Mouse (Mus musculus) layer of hippocampus, adult 2 months (tissue): Measurements from ENCODE around the gene Sf3b1. TPM values are rescaled to one million over a fixed set of nuclear protein-coding genes. Genes with fewer than 3 reads are reported as not detected.
A peak's percentile ranks its signal among the peaks of the same experiment; 100 is the strongest.

Experiments
- DNase-seq, 2 experiments: peaks; one replicate each; pipeline ENCODE4 v3.0.0; 2022; ENCODE audit warnings: low spot score in 2 of 2
- H3K27ac ChIP-seq: fragments of 200-600 bp; 2 replicates; pipeline ENCODE4 v1.8.1; 2022
- H3K4me3 ChIP-seq: fragments of 200-600 bp; 2 replicates; pipeline ENCODE4 v1.8.1; 2022; ENCODE audit warnings: mild to moderate bottlenecking
- CTCF ChIP-seq: fragments of 200-600 bp; conservative IDR thresholded peaks from 2 replicates; pipeline ENCODE4 v1.8.1; 2022; ENCODE audit warnings: antibody characterized with exemption, mild to moderate bottlenecking, moderate library complexity
- total RNA-seq, 2 experiments: library from RNA; stranded (reverse); gene quantifications; 2 replicates each; pipeline ENCODE4 v1.2.3; 2021

Sf3b1 gene
- total RNA-seq, 2 experiments from 2014 or later: 170 to 175 TPM

DNA sequence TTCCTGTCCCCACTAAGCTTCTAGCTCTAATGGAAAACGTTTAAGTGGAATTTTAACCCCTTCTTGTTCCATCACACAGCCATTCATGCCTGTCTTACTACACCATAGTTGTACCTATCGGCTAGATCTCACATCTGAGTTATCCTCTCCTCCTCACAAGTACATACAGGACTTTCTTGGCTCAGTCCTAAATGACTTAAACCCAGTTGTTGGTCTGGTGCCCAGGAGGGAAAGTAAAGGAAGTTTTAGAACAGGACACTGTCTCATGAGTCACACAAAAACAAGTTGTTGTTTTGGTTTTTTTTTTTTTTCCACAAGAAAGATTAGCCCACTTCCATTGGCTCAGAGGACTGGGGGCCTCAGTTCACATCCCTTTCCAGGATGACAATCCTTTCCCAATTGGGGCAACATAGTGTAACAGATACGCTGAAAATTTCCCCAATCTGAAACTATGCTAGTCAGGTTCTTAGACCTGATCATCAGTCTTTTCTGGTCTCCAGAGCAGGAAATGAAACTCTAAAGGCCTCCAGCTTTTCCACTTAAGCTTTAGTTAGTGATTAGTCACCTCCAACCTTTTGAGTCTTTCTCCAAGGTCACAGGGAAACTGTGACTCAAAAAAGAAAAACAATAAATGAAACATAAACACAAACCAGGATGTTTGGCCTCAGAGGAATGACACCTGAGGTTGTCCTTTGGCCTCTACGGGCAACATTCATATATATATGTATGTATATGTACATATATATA lies 21.7 kb upstream of the Sf3b1 start:
- no peak overlapping the region for H3K4me3 ChIP-seq
- DNase-seq: no peak
- H3K27ac ChIP-seq: no peak overlapping the region
- TF ChIP-seq CTCF: no peak

DNA sequence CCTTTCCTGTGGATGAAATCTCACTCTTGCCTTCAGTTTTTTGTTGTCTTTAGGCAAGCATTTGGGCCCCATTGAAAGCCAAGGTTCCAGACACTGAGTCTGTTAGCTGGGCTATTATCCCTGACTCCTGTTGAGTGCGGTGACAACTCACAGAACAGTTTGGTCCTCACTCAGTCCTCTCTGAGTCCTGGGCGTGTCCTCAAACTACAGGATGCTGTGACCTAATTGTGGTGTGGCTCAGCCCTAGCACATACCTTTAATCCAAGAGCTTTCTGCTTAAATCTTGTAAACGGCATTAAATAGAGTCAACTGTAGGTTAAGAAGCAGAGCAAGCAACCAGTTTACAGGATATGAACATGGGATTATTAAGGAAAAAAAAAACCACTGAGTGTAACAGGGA lies 15.9 kb upstream of the Sf3b1 start:
- DNase-seq: no peak
- TF ChIP-seq CTCF: no peak

DNA sequence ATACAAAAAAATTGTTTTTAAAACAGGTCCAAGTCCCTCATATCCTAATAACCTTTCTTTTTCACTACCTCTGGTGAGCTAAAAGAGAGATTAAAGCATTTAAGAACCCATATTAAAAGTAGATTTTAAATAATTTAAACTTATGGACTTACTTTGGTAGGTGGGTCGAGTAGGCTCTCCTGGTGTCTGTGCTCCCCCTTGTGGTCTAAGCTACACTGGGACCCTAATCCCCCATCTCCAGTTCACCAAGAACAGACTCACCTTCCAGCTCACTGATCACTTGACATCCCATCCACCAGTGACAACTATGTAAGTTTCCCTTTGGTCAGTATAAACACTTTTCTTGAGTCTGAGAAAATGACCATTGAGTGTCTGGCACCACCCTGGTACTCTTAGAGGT lies 15.0 kb upstream of the Sf3b1 start:
- Histone ChIP-seq H3K27ac (no peak overlapping the region), H3K4me3 (no peak overlapping the region)
- DNase-seq: no peak
- TF ChIP-seq CTCF: peak; percentile 46

More for the DNA sequence above, 15.9 kb upstream of the Sf3b1 start:
- Histone ChIP-seq H3K4me3 (no peak overlapping the region), H3K27ac (no peak overlapping the region)

DNA sequence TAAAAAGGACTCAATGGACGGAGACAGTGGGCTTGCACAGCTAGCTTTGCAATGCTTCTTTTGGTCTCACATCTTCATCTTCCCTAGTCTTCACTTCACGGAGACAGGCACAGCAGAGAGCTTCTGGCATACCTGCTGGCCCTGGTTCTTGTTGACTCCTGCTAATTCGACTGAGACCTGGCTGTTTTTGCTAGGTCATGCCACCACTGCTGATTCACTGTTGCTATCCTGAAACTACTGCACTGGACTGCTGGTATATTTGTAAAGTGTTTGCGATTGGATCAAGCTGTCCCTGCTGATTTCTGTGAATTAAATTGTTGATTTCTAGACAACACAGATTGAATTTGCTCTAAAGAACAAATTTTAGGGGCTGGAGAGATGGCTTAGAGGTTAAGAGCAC lies 14.4 kb upstream of the Sf3b1 start:
- H3K27ac ChIP-seq: no peak overlapping the region
- TF ChIP-seq CTCF: no peak
- no peak for DNase-seq
- no peak overlapping the region for H3K4me3 ChIP-seq

DNA sequence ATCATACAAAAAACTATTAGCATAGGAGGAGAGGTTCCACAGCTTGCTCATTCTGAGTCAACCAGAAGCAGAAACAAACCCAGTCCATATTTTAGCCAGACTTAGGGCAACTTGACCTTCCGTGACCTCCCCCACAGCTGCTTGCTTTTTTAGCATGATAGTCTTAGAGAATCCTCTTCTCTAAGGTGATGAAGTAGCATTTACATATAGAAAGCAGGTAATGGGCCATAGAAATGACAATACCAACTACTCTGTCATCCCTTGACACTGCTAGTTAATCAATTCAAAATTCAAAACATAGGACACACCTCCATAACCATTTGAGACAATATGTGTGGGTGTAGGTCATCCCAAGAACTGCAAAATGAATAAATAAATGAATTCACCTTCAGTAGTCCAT lies 12.7 kb upstream of the Sf3b1 start:
- Histone ChIP-seq H3K4me3 (no peak overlapping the region), H3K27ac (no peak overlapping the region)
- no peak for DNase-seq
- TF ChIP-seq CTCF: no peak

GRCm38 (mm10) chr1:55031026-55031779 lies 3.9 kb upstream of the Sf3b1 start:
- no peak overlapping the region for H3K4me3 ChIP-seq
- no peak for TF ChIP-seq CTCF
- no peak overlapping the region for H3K27ac ChIP-seq
- no peak for DNase-seq

GRCm38 (mm10) chr1:55029446-55029845 lies 2.2 kb upstream of the Sf3b1 start:
- no peak overlapping the region for H3K4me3 ChIP-seq
- no peak for DNase-seq
- H3K27ac ChIP-seq: 0 out of 2 replicates have a peak overlapping the region, but pooled peaks have one; percentile 2
- no peak for TF ChIP-seq CTCF

- TF ChIP-seq CTCF: no peak
- no peak for DNase-seq
- Histone ChIP-seq H3K27ac (0 out of 2 replicates have a peak overlapping the region, but pooled peaks have one; percentile 2), H3K4me3 (no peak overlapping the region)
Observed at GRCm38 (mm10) chr1:55028512-55029249, 1.4 kb upstream of the Sf3b1 start.

GRCm38 (mm10) chr1:55027966-55028365 lies 685 bp upstream of the Sf3b1 start:
- TF ChIP-seq CTCF: no peak
- peak overlapping the region; percentile 96 for H3K4me3 ChIP-seq
- DNase-seq: no peak
- peak overlapping the region; percentile 100; the same call in 1 of the 2 replicates for H3K27ac ChIP-seq

- Histone ChIP-seq H3K4me3 (peak overlapping the region; percentile 96), H3K27ac (peak overlapping the region; percentile 100)
- DNase-seq: peak; percentile 16 to 23
- TF ChIP-seq CTCF: no peak
Observed at GRCm38 (mm10) chr1:55026444-55027252, 633 bp downstream of the Sf3b1 start.

- H3K4me3 ChIP-seq: peak overlapping the region; percentile 96
- peak; percentile 9 to 23 for DNase-seq
- TF ChIP-seq CTCF: peak; percentile 42
- peak overlapping the region; percentile 100 for H3K27ac ChIP-seq
Observed at GRCm38 (mm10) chr1:55025656-55026430, 1.4 kb downstream of the Sf3b1 start.
